Mouse (Mus musculus): Measurements from ENCODE around the gene H2-D1.

DNA sequence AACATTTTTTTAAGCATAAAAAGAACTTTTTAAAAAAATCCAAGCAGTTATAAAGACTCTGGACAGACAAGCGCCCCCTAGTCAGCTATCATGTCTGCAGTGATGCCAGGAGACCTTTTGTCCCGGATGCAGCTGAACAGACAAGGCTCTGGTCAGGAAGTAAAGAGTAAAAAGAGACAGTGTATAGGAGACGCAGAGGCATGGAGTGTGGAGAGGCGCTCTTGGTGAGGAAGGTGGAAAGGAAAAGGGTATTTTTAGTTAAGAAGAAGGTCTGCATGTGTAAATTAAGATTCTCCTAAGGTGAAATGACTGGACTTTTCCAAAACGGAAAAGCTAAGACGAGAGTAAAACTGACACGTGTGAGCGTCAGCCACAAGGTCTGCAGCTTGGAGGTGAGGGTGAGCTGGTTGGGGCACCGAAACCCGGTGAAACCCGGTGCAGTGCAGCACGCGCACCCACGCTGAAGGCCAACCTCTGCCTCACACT, 35.9 kb upstream of the H2-D1 start:
- TF ChIP-seq CTCF (IDR thresholded peaks at IDR 0.05) (peak; percentile 51), EP300 (IDR thresholded peaks at IDR 0.05; ENCODE audit: insufficient read depth, low read depth, low read length) (no peak), POLR2A (IDR thresholded peaks at IDR 0.05; ENCODE audit: insufficient read depth, low read depth, low read length) (no peak)
